Mouse (Mus musculus) lung, embryonic 15.5 days (tissue): ENCODE measurements at regions not wholly inside any gene's neighbourhood (a gene's known extent, or its start where the extent isn't known, plus 50 kb on each side); places are given as distances from the start of the nearest gene placed in this dataset.

Source experiments
- ATAC-seq: fragments of 200-750 bp; cut with Nextera tagmentation; 2 replicates; pipeline ENCODE4 v1.8.0; 2017; ENCODE audit warnings: moderate number of reproducible peaks, borderline replicate concordance; ENCODE audit not compliant: low FRiP score, low TSS enrichment; ENCODE audit errors: extremely low read depth
- H3K27ac ChIP-seq: fragments of 300-500 bp; sonication (generic); 2 replicates; pipeline ENCODE4 v1.5.1; 2015; ENCODE audit warnings: moderate library complexity, mild to moderate bottlenecking, inconsistent platforms
- H3K27me3 ChIP-seq: fragments of 300-500 bp; sonication (generic); 2 replicates; pipeline ENCODE4 v1.6.1; 2015; ENCODE audit warnings: inconsistent platforms
- H3K36me3 ChIP-seq: fragments of 300-500 bp; sonication (generic); 2 replicates; pipeline ENCODE4 v1.6.1; 2015; ENCODE audit warnings: inconsistent platforms
- H3K4me1 ChIP-seq: fragments of 300-500 bp; sonication (generic); 2 replicates; pipeline ENCODE4 v1.6.1; 2015; ENCODE audit warnings: inconsistent platforms
- H3K4me2 ChIP-seq: fragments of 300-500 bp; sonication (generic); 2 replicates; pipeline ENCODE4 v1.6.1; 2015; ENCODE audit warnings: inconsistent platforms, mild to moderate bottlenecking, moderate library complexity
- H3K4me3 ChIP-seq: fragments of 300-500 bp; sonication (generic); 2 replicates; pipeline ENCODE4 v1.5.1; 2015; ENCODE audit warnings: mild to moderate bottlenecking, inconsistent platforms
- H3K9ac ChIP-seq: fragments of 300-500 bp; sonication (generic); 2 replicates; pipeline ENCODE4 v1.6.1; 2015; ENCODE audit warnings: inconsistent platforms
- H3K9me3 ChIP-seq: fragments of 300-500 bp; sonication (generic); 2 replicates; pipeline ENCODE4 v1.6.1; 2016; ENCODE audit warnings: inconsistent platforms
- WGBS: fragments of 180-500 bp; shearing (Covaris S2); methylation state at CpG from one replicate; pipeline ENCODE4 v1.1.7; 2015; 5-methylcytosine and 5-hydroxymethylcytosine counted together

- Histone ChIP-seq H3K4me3 (no peak overlapping the region), H3K27me3 (no peaks in the 10 kb centered on the region), H3K27ac (no peak overlapping the region), H3K4me2 (no peak overlapping the region), H3K9ac (no peak overlapping the region), H3K9me3 (no peaks in the 10 kb centered on the region), H3K4me1 (no peaks in the 10 kb centered on the region), H3K36me3 (no peaks in the 10 kb centered on the region)
- 61% methylated on average over 1 of the region's 1 CpGs for WGBS
- ATAC-seq: no peak
Measured at GRCm38 (mm10) chr8:90630796-90631195, 186.4 kb downstream of the Gm19935 start.

GRCm38 (mm10) chr8:90608410-90608809 lies 208.8 kb downstream of the Gm19935 start:
- no peak for ATAC-seq
- no peaks in the 10 kb centered on the region for H3K9me3 ChIP-seq
- 69% methylated on average over 3 of the region's 3 CpGs for WGBS
- H3K36me3 ChIP-seq: no peaks in the 10 kb centered on the region
- H3K27me3 ChIP-seq: no peaks in the 10 kb centered on the region
- no peaks in the 10 kb centered on the region for H3K4me1 ChIP-seq
- H3K27ac ChIP-seq: no peak overlapping the region
- H3K9ac ChIP-seq: no peak overlapping the region
- no peak overlapping the region for H3K4me2 ChIP-seq
- H3K4me3 ChIP-seq: no peak overlapping the region

- Histone ChIP-seq H3K4me1 (no peaks in the 10 kb centered on the region), H3K27me3 (no peaks in the 10 kb centered on the region), H3K9me3 (no peaks in the 10 kb centered on the region), H3K36me3 (no peaks in the 10 kb centered on the region), H3K4me3 (no peak overlapping the region), H3K9ac (no peak overlapping the region), H3K4me2 (no peak overlapping the region), H3K27ac (no peak overlapping the region)
- no peak for ATAC-seq
- 15% methylated on average over 11 of the region's 11 CpGs for WGBS
Measured at GRCm38 (mm10) chr8:90600946-90601695, 216.1 kb downstream of the Gm19935 start.

- no peak overlapping the region for H3K4me3 ChIP-seq
- no peaks in the 10 kb centered on the region for H3K9me3 ChIP-seq
- H3K27me3 ChIP-seq: no peaks in the 10 kb centered on the region
- WGBS: 81% methylated on average over 6 of the region's 6 CpGs
- no peak for ATAC-seq
- no peak overlapping the region for H3K9ac ChIP-seq
- H3K4me2 ChIP-seq: no peak overlapping the region
- no peaks in the 10 kb centered on the region for H3K4me1 ChIP-seq
- no peak overlapping the region for H3K27ac ChIP-seq
- no peaks in the 10 kb centered on the region for H3K36me3 ChIP-seq
Measured at GRCm38 (mm10) chr8:90597376-90597775, 219.8 kb downstream of the Gm19935 start.

GRCm38 (mm10) chr8:90579426-90579825 lies 231.3 kb upstream of the Tox3 start:
- WGBS: 69% methylated on average over 4 of the region's 4 CpGs
- Histone ChIP-seq H3K27me3 (no peaks in the 10 kb centered on the region), H3K4me3 (no peak overlapping the region), H3K4me2 (no peak overlapping the region), H3K4me1 (no peaks in the 10 kb centered on the region), H3K27ac (no peak overlapping the region), H3K9ac (no peak overlapping the region), H3K9me3 (no peaks in the 10 kb centered on the region), H3K36me3 (no peaks in the 10 kb centered on the region)
- no peak for ATAC-seq

- ATAC-seq: no peak
- 86% methylated on average over 4 of the region's 4 CpGs for WGBS
- no peaks in the 10 kb centered on the region for H3K27me3 ChIP-seq
Measured at GRCm38 (mm10) chr8:90576976-90577375, 228.8 kb upstream of the Tox3 start.

GRCm38 (mm10) chr8:90574676-90575075 lies 226.5 kb upstream of the Tox3 start:
- Histone ChIP-seq H3K4me1 (no peaks in the 10 kb centered on the region), H3K36me3 (no peaks in the 10 kb centered on the region), H3K4me2 (no peak overlapping the region), H3K27me3 (no peaks in the 10 kb centered on the region), H3K9ac (no peak overlapping the region), H3K4me3 (no peak overlapping the region), H3K27ac (no peak overlapping the region), H3K9me3 (no peaks in the 10 kb centered on the region)
- WGBS: 58% methylated on average over 3 of the region's 3 CpGs
- ATAC-seq: 0 out of 2 replicates have a peak, but pooled peaks have one; percentile 39

More at GRCm38 (mm10) chr8:90576976-90577375, 228.8 kb upstream of the Tox3 start:
- no peak overlapping the region for H3K27ac ChIP-seq
- no peak overlapping the region for H3K4me3 ChIP-seq
- H3K9me3 ChIP-seq: no peaks in the 10 kb centered on the region
- no peak overlapping the region for H3K9ac ChIP-seq
- H3K36me3 ChIP-seq: no peaks in the 10 kb centered on the region
- no peaks in the 10 kb centered on the region for H3K4me1 ChIP-seq
- no peak overlapping the region for H3K4me2 ChIP-seq

GRCm38 (mm10) chr8:90556079-90556427 lies 207.9 kb upstream of the Tox3 start:
- Histone ChIP-seq H3K4me2 (no peak overlapping the region), H3K9me3 (no peaks in the 10 kb centered on the region), H3K27ac (no peak overlapping the region), H3K27me3 (no peaks in the 10 kb centered on the region), H3K36me3 (no peaks in the 10 kb centered on the region), H3K4me3 (no peak overlapping the region), H3K4me1 (no peaks in the 10 kb centered on the region), H3K9ac (no peak overlapping the region)
- 82% methylated on average over 7 of the region's 7 CpGs for WGBS
- ATAC-seq: no peak

GRCm38 (mm10) chr8:90555415-90556078 lies 207.4 kb upstream of the Tox3 start:
- no peak overlapping the region for H3K27ac ChIP-seq
- H3K27me3 ChIP-seq: no peaks in the 10 kb centered on the region
- no peak overlapping the region for H3K4me2 ChIP-seq
- H3K4me3 ChIP-seq: no peak overlapping the region
- no peak for ATAC-seq
- 77% methylated on average over 14 of the region's 14 CpGs for WGBS
- H3K36me3 ChIP-seq: no peaks in the 10 kb centered on the region
- no peaks in the 10 kb centered on the region for H3K9me3 ChIP-seq
- no peaks in the 10 kb centered on the region for H3K4me1 ChIP-seq
- no peak overlapping the region for H3K9ac ChIP-seq

GRCm38 (mm10) chr8:90547276-90547675 lies 199.1 kb upstream of the Tox3 start:
- Histone ChIP-seq H3K36me3 (no peaks in the 10 kb centered on the region), H3K9me3 (no peaks in the 10 kb centered on the region), H3K27me3 (no peaks in the 10 kb centered on the region), H3K27ac (no peak overlapping the region), H3K4me3 (no peak overlapping the region), H3K4me2 (no peak overlapping the region), H3K4me1 (no peaks in the 10 kb centered on the region), H3K9ac (no peak overlapping the region)
- no peak for ATAC-seq
- 62% methylated on average over 3 of the region's 3 CpGs for whole genome bisulfite sequencing

GRCm38 (mm10) chr8:90542619-90543018 lies 194.5 kb upstream of the Tox3 start:
- no peak for ATAC-seq
- no peaks in the 10 kb centered on the region for H3K9me3 ChIP-seq
- H3K27ac ChIP-seq: no peak overlapping the region
- no peaks in the 10 kb centered on the region for H3K36me3 ChIP-seq
- no peak overlapping the region for H3K4me3 ChIP-seq
- 68% methylated on average over 8 of the region's 8 CpGs for WGBS
- H3K4me2 ChIP-seq: no peak overlapping the region
- H3K27me3 ChIP-seq: no peaks in the 10 kb centered on the region
- H3K9ac ChIP-seq: no peak overlapping the region
- H3K4me1 ChIP-seq: no peaks in the 10 kb centered on the region

GRCm38 (mm10) chr8:90536196-90536640 lies 188.1 kb upstream of the Tox3 start:
- no peaks in the 10 kb centered on the region for H3K4me1 ChIP-seq
- H3K27ac ChIP-seq: no peak overlapping the region
- H3K36me3 ChIP-seq: no peaks in the 10 kb centered on the region
- no peaks in the 10 kb centered on the region for H3K9me3 ChIP-seq
- no peaks in the 10 kb centered on the region for H3K27me3 ChIP-seq
- WGBS: 84% methylated on average over 4 of the region's 4 CpGs
- no peak overlapping the region for H3K4me2 ChIP-seq
- H3K9ac ChIP-seq: no peak overlapping the region
- no peak overlapping the region for H3K4me3 ChIP-seq
- no peak for ATAC-seq
